Mouse (Mus musculus) erythroblast, embryonic 14.5 days (primary cell): Measurements from ENCODE around the gene Tldc1.

ENCODE experiments used
- GATA1 ChIP-seq: IDR thresholded peaks from 2 replicates; pipeline ENCODE4 v1.6.1; 2012; ENCODE audit warnings: low read length, inconsistent platforms, mixed read lengths
- TAL1 ChIP-seq: IDR thresholded peaks from 3 replicates; pipeline ENCODE4 v1.6.1; 2012; ENCODE audit warnings: low read length, inconsistent platforms, mixed read lengths

DNA sequence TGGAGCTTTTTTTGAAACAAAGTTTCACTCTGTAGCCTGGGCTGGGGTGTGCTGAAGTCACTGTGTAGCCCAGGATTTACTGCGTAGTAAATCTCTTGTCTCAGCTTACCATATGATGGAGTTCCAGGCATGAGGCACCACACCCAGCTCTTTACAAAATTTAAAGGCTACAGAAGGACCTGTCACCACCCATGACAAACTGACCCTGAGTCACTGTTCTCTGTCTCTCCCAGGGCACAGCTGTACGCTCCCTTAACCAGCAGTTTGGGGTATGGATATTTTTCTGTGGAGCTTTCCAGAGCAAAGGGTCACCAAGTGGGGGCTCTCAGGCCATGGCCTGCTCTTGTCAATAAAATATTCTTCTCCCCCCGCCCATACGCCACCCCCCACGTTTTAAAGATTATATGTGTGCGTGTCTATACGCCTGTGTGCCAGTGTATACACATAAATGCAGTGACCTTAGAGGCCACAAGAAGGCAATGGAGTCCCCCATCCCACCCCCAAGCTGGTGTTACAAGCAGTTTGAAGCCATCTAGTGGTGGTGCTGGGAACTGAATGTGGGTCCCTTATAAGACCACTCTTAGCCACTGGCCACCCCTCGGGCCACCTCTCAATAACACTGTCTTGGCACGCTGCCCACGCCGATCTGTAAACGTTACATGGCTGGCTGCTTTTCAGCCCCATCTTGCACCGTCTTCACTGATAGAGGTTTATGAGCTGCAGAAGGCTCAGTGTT, 34.8 kb downstream of the Tldc1 start:
- no peak for TF ChIP-seq GATA1
- no peak for TF ChIP-seq TAL1
